Mouse (Mus musculus): ENCODE data around the gene Btbd35f13. TPM values are rescaled to one million over a fixed set of nuclear protein-coding genes. Genes with fewer than 3 reads are reported as not detected.
"Not testable (repeated sequence)": the region's sequence is repeated elsewhere in the genome, so short reads cannot be mapped to it uniquely, and the experiment has no call there.

Gene Btbd35f13
- not detected in 2 replicates for total RNA-seq (2015)
- total RNA-seq (2017) = not detected in 2 replicates

- ATAC-seq (replicated peaks; ENCODE audit: poor library complexity) = not testable (repeated sequence)
Measured at GRCm38 (mm10) chrX:33656872-33657271, at the start of gene Btbd35f13. TSS of gene Btbd35f13 (plus strand) at chrX:33657172.

GRCm38 (mm10) chrX:33702249-33702648 is 45.3 kb downstream of the Btbd35f13 start, which contains the start of gene Btbd35f14:
TSS of gene Btbd35f14 (minus strand) at chrX:33702349.
- not testable (repeated sequence) for ATAC-seq (replicated peaks; ENCODE audit: poor library complexity)

Other genes starting within 250 kb of the Btbd35f13 start
- gene Btbd35f15, start 79.9 kb upstream of the Btbd35f13 start, total RNA-seq (2015) = not detected in 2 replicates
- not detected in 2 replicates for gene Btbd35f15, start 79.9 kb upstream of the Btbd35f13 start, total RNA-seq (2017)
- not detected in 2 replicates for gene Btbd35f14, start 45.2 kb downstream of the Btbd35f13 start, total RNA-seq (2015)
- gene Btbd35f14, start 45.2 kb downstream of the Btbd35f13 start, total RNA-seq (2017) = not detected in 2 replicates